Mouse (Mus musculus): Measurements from ENCODE around the gene Kcng3.

Kcng3 gene

GRCm38 (mm10) chr17:83646425-83647163, 14.9 kb upstream of the Kcng3 start:
- DNase-seq (ENCODE audit: low read depth, low spot score): peak; percentile 24
- no peaks in the 10 kb centered on the region for H3K36me3 ChIP-seq (ENCODE audit: control insufficient read depth, insufficient read depth, low read length, poor library complexity, severe bottlenecking)

GRCm38 (mm10) chr17:83645226-83645808, 13.6 kb upstream of the Kcng3 start:
- Histone ChIP-seq H3K36me3 (ENCODE audit: control insufficient read depth, insufficient read depth, low read length, poor library complexity, severe bottlenecking) (no peaks in the 10 kb centered on the region), H3K27me3 (ENCODE audit: control insufficient read depth, insufficient read depth, low read length, poor library complexity, severe bottlenecking) (no peaks in the 10 kb centered on the region)
- DNase-seq (ENCODE audit: low read depth, low spot score): peak; percentile 80

More at GRCm38 (mm10) chr17:83646425-83647163, 14.9 kb upstream of the Kcng3 start:
- no peaks in the 10 kb centered on the region for H3K27me3 ChIP-seq (ENCODE audit: control insufficient read depth, insufficient read depth, low read length, poor library complexity, severe bottlenecking)

GRCm38 (mm10) chr17:83637393-83637792, 5.7 kb upstream of the Kcng3 start:
- peak; percentile 76 for DNase-seq (ENCODE audit: low read depth, low spot score)
- Histone ChIP-seq H3K36me3 (ENCODE audit: control insufficient read depth, insufficient read depth, low read length, poor library complexity, severe bottlenecking) (no peaks in the 10 kb centered on the region), H3K27me3 (ENCODE audit: control insufficient read depth, insufficient read depth, low read length, poor library complexity, severe bottlenecking) (no peaks in the 10 kb centered on the region)

- Histone ChIP-seq H3K36me3 (ENCODE audit: control insufficient read depth, insufficient read depth, low read length, poor library complexity, severe bottlenecking) (no peaks in the 10 kb centered on the region), H3K27me3 (ENCODE audit: control insufficient read depth, insufficient read depth, low read length, poor library complexity, severe bottlenecking) (no peaks in the 10 kb centered on the region)
- no peak for DNase-seq (ENCODE audit: low read depth, low spot score)
Observed at GRCm38 (mm10) chr17:83636443-83636842, 4.7 kb upstream of the Kcng3 start.

GRCm38 (mm10) chr17:83632653-83633570, 1.2 kb upstream of the Kcng3 start:
- peak; percentile 80 for DNase-seq (ENCODE audit: low read depth, low spot score)
- no peaks in the 10 kb centered on the region for H3K27me3 ChIP-seq (ENCODE audit: control insufficient read depth, insufficient read depth, low read length, poor library complexity, severe bottlenecking)
- no peaks in the 10 kb centered on the region for H3K36me3 ChIP-seq (ENCODE audit: control insufficient read depth, insufficient read depth, low read length, poor library complexity, severe bottlenecking)

- H3K36me3 ChIP-seq (ENCODE audit: control insufficient read depth, insufficient read depth, low read length, poor library complexity, severe bottlenecking): no peaks in the 10 kb centered on the region
- DNase-seq (ENCODE audit: low read depth, low spot score): peak; percentile 53
- no peaks in the 10 kb centered on the region for H3K27me3 ChIP-seq (ENCODE audit: control insufficient read depth, insufficient read depth, low read length, poor library complexity, severe bottlenecking)
Observed at GRCm38 (mm10) chr17:83630787-83631678, 662 bp downstream of the Kcng3 start.

- no peaks in the 10 kb centered on the region for H3K36me3 ChIP-seq (ENCODE audit: control insufficient read depth, insufficient read depth, low read length, poor library complexity, severe bottlenecking)
- H3K27me3 ChIP-seq (ENCODE audit: control insufficient read depth, insufficient read depth, low read length, poor library complexity, severe bottlenecking): no peaks in the 10 kb centered on the region
- no peak for DNase-seq (ENCODE audit: low read depth, low spot score)
Observed at GRCm38 (mm10) chr17:83613907-83614306, 17.8 kb downstream of the Kcng3 start.

GRCm38 (mm10) chr17:83609532-83609931, 22.2 kb downstream of the Kcng3 start:
- no peak for DNase-seq (ENCODE audit: low read depth, low spot score)
- no peaks in the 10 kb centered on the region for H3K27me3 ChIP-seq (ENCODE audit: control insufficient read depth, insufficient read depth, low read length, poor library complexity, severe bottlenecking)
- H3K36me3 ChIP-seq (ENCODE audit: control insufficient read depth, insufficient read depth, low read length, poor library complexity, severe bottlenecking): no peaks in the 10 kb centered on the region

GRCm38 (mm10) chr17:83600976-83601375, 30.7 kb downstream of the Kcng3 start:
- Histone ChIP-seq H3K36me3 (ENCODE audit: control insufficient read depth, insufficient read depth, low read length, poor library complexity, severe bottlenecking) (no peaks in the 10 kb centered on the region), H3K27me3 (ENCODE audit: control insufficient read depth, insufficient read depth, low read length, poor library complexity, severe bottlenecking) (no peaks in the 10 kb centered on the region)
- DNase-seq (ENCODE audit: low read depth, low spot score): no peak

GRCm38 (mm10) chr17:83595966-83596365, 35.7 kb downstream of the Kcng3 start:
- Histone ChIP-seq H3K27me3 (ENCODE audit: control insufficient read depth, insufficient read depth, low read length, poor library complexity, severe bottlenecking) (no peaks in the 10 kb centered on the region), H3K36me3 (ENCODE audit: control insufficient read depth, insufficient read depth, low read length, poor library complexity, severe bottlenecking) (no peaks in the 10 kb centered on the region)
- DNase-seq (ENCODE audit: low read depth, low spot score): no peak

- no peaks in the 10 kb centered on the region for H3K27me3 ChIP-seq (ENCODE audit: control insufficient read depth, insufficient read depth, low read length, poor library complexity, severe bottlenecking)
- H3K36me3 ChIP-seq (ENCODE audit: control insufficient read depth, insufficient read depth, low read length, poor library complexity, severe bottlenecking): no peaks in the 10 kb centered on the region
- DNase-seq (ENCODE audit: low read depth, low spot score): no peak
Observed at GRCm38 (mm10) chr17:83594526-83594925, 37.2 kb downstream of the Kcng3 start.

- Histone ChIP-seq H3K27me3 (ENCODE audit: control insufficient read depth, insufficient read depth, low read length, poor library complexity, severe bottlenecking) (no peaks in the 10 kb centered on the region), H3K36me3 (ENCODE audit: control insufficient read depth, insufficient read depth, low read length, poor library complexity, severe bottlenecking) (no peaks in the 10 kb centered on the region)
- DNase-seq (ENCODE audit: low read depth, low spot score): no peak
Observed at GRCm38 (mm10) chr17:83593396-83593795, 38.3 kb downstream of the Kcng3 start.

- peak; percentile 16 for DNase-seq (ENCODE audit: low read depth, low spot score)
- Histone ChIP-seq H3K36me3 (ENCODE audit: control insufficient read depth, insufficient read depth, low read length, poor library complexity, severe bottlenecking) (no peaks in the 10 kb centered on the region), H3K27me3 (ENCODE audit: control insufficient read depth, insufficient read depth, low read length, poor library complexity, severe bottlenecking) (no peaks in the 10 kb centered on the region)
Observed at GRCm38 (mm10) chr17:83588663-83589341, 42.9 kb downstream of the Kcng3 start.

- Histone ChIP-seq H3K27me3 (ENCODE audit: control insufficient read depth, insufficient read depth, low read length, poor library complexity, severe bottlenecking) (no peaks in the 10 kb centered on the region), H3K36me3 (ENCODE audit: control insufficient read depth, insufficient read depth, low read length, poor library complexity, severe bottlenecking) (no peaks in the 10 kb centered on the region)
- no peak for DNase-seq (ENCODE audit: low read depth, low spot score)
Observed at GRCm38 (mm10) chr17:83587731-83588130, 44.0 kb downstream of the Kcng3 start.

Data from splenic B cell, adult 2 months (primary cell).